Mouse (Mus musculus) megakaryocyte, embryonic 14.5 days (primary cell): ENCODE measurements around the gene Arhgef3. TPM values are rescaled to one million over a fixed set of nuclear protein-coding genes. Genes with fewer than 3 reads are reported as not detected.
A peak's percentile ranks its signal among the peaks of the same experiment; 100 is the strongest.

ENCODE experiments used
- H3K27me3 ChIP-seq: replicated peaks from 2 replicates; pipeline ENCODE3; 2012; ENCODE audit warnings: inconsistent platforms
- H3K36me3 ChIP-seq: replicated peaks from 2 replicates; pipeline ENCODE3; 2012; ENCODE audit warnings: low read length, inconsistent platforms, mixed read lengths
- H3K4me1 ChIP-seq: 2 replicates; pipeline ENCODE4 v1.6.1; 2012; ENCODE audit warnings: inconsistent platforms
- H3K4me3 ChIP-seq: replicated peaks from 2 replicates; pipeline ENCODE3; 2012; ENCODE audit warnings: moderate library complexity, mild to moderate bottlenecking, inconsistent platforms
- H3K9me3 ChIP-seq: 2 replicates; pipeline ENCODE4 v1.6.1; 2012; ENCODE audit warnings: inconsistent platforms
- FLI1 ChIP-seq: IDR thresholded peaks from 2 replicates; pipeline ENCODE4 v1.6.1; 2012; ENCODE audit warnings: low read length, inconsistent platforms, mixed read lengths
- GATA1 ChIP-seq: IDR thresholded peaks from 3 replicates; pipeline ENCODE4 v1.6.1; 2012; ENCODE audit warnings: mixed read lengths, low read length, inconsistent platforms, borderline replicate concordance
- polyA plus RNA-seq: library from polyadenylated mRNA; stranded (reverse); fragments of >175 nt; gene quantifications from 2 replicates; pipeline ENCODE4 v1.2.3, GENCODE M21; 2012; ENCODE audit warnings: low replicate concordance; ENCODE audit not compliant: insufficient read depth

Gene Arhgef3
- polyA plus RNA-seq, 1 experiment: 6.7 TPM

DNA sequence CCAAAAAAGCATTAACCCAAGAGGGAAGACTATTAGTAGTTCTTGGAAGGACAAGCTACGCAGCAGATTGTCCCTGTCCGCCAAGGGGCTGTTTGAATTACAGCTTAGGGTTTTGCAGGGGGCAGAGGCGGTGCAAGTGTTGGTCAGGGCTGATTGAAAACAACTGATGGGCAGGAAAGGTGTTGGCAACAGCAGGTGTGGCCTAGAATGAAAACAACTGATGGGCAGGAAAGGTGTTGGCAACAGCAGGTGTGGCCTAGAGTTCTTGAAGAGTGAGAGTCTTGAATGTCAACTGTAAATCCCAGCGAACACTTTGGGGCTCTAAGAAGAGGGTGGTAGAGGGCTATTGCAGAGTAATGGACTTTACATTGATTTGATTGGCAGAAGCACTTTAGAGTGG, 241.2 kb downstream of the Arhgef3 start:
- Histone ChIP-seq H3K4me1 (peaks cover 92% of the 10 kb centered on the region), H3K4me3 (no peak overlapping the region), H3K36me3 (peaks cover 55% of the 10 kb centered on the region), H3K9me3 (no peaks in the 10 kb centered on the region), H3K27me3 (no peaks in the 10 kb centered on the region)
- TF ChIP-seq GATA1 (no peak), FLI1 (no peak)

DNA sequence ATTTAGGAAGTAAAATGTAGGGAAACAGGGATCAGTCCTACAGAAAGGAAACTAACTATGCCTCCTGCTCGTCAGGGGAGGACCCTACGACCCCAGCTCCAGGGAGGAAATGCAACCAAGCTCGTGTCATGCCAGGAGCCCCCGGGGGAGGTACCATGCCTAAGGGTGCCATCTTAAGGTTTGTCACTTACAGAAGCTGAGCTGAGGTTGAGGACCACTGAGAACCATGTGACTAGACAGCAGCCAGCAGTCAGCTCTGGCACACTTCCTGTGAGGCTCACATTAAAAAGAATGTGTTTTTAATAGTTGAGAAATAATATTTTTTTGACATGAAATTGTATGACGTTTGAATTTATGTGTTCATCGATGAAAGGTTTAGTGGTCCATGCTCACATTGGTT, 242.4 kb downstream of the Arhgef3 start:
- H3K36me3 ChIP-seq: peaks cover 67% of the 10 kb centered on the region
- TF ChIP-seq GATA1 (no peak), FLI1 (no peak)
- no peaks in the 10 kb centered on the region for H3K9me3 ChIP-seq
- H3K27me3 ChIP-seq: no peaks in the 10 kb centered on the region
- peaks cover 92% of the 10 kb centered on the region for H3K4me1 ChIP-seq
- H3K4me3 ChIP-seq: no peak overlapping the region

DNA sequence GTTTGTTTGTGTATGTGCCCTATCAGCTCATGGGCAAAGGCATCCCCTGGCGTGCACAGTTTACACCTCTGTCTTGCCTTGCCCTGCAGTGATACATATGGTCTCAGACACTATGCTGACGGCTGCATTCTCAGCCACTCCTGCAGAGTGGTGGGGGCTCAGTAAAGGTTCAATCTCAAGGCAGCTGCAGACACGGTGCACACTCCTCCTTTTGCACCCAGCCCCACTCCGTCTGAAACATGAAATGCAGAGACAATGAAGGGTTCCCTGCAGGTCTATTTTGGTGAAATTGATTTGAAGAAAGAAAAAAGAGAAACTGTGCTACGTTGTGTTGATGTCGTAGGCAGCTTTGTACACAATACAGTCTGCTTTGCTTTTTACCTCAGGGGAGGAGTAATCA, 243.5 kb downstream of the Arhgef3 start:
- Histone ChIP-seq H3K4me1 (peaks cover 92% of the 10 kb centered on the region), H3K4me3 (no peak overlapping the region), H3K9me3 (no peaks in the 10 kb centered on the region), H3K27me3 (no peaks in the 10 kb centered on the region), H3K36me3 (peaks cover 69% of the 10 kb centered on the region)
- TF ChIP-seq GATA1: no peak
- TF ChIP-seq FLI1: no peak

DNA sequence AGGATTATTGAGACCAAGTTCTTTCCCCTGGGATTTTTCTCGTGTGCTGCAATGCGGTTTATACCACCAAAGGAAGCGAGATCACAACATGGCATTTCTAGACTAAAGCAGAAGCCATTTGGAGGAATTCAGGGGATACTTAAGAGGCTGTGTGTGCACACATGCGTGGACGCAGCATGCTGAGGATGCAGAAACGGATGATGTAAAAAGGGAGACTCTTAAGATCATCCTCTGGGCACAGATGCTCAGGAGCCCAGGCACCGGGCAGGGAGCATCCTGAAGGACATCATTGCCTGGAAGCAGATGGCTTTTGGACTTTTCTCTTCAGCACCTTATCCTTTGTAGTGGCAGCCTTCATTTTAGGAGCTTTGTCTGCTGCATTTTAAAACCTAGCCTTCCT, 246.2 kb downstream of the Arhgef3 start:
- Histone ChIP-seq H3K9me3 (no peaks in the 10 kb centered on the region), H3K36me3 (peaks cover 72% of the 10 kb centered on the region), H3K4me1 (peaks cover 86% of the 10 kb centered on the region), H3K27me3 (no peaks in the 10 kb centered on the region), H3K4me3 (no peak overlapping the region)
- TF ChIP-seq GATA1: no peak
- TF ChIP-seq FLI1: no peak

DNA sequence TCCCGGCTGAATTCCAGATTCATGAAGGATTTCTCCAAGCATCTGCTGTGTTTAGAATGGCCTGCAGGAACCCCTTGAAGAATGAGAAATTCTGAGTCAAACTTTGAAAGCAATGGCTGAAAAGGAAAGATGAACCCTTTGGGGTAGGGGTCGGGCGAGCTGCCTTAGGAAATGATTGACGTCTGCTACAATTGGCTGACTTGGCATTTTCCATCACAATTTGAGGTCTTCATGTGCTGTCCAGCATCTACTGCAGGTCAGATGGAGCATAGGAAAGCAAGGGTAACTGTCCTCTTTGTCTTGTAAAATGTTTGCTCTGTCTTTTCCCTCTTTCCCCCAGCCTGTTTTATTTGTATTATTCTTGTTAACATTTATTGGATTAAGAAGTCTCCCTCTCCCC, 246.8 kb downstream of the Arhgef3 start:
- Histone ChIP-seq H3K4me3 (no peak overlapping the region), H3K36me3 (peaks cover 75% of the 10 kb centered on the region), H3K27me3 (no peaks in the 10 kb centered on the region), H3K9me3 (no peaks in the 10 kb centered on the region), H3K4me1 (peaks cover 86% of the 10 kb centered on the region)
- TF ChIP-seq GATA1 (no peak), FLI1 (no peak)

DNA sequence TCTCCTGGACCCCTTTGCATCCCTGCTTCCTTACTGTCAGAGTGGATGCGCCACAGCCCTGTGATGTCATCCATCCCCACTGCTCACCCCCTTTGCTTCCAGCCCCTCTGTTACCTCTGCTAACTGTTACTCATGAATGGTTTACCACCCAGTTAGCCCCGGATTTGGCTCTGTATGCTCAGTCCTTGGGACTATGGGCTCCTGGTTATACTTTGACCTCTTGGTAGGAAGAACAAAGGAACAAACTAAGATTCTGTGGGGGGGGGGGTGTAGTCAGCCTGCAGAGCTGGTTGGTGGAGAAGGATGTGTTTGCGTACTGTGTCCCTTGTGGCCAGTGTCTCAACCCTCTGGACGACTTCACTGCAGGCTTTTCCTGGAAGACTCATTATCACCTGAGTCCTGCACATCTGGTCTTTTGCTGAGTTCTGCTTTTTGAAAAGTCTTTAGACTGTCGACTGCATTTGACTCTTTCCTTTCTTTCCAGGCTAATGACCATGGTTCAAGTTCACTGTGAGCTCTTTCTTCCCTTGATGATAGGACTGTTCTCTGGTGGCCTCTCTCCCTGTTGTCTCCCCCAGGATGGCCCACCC, 250.1 kb downstream of the Arhgef3 start:
- H3K27me3 ChIP-seq: no peaks in the 10 kb centered on the region
- TF ChIP-seq GATA1 (no peak), FLI1 (no peak)
- H3K36me3 ChIP-seq: peaks cover 81% of the 10 kb centered on the region
- peaks cover 94% of the 10 kb centered on the region for H3K4me1 ChIP-seq
- H3K4me3 ChIP-seq: no peak overlapping the region
- H3K9me3 ChIP-seq: no peaks in the 10 kb centered on the region

DNA sequence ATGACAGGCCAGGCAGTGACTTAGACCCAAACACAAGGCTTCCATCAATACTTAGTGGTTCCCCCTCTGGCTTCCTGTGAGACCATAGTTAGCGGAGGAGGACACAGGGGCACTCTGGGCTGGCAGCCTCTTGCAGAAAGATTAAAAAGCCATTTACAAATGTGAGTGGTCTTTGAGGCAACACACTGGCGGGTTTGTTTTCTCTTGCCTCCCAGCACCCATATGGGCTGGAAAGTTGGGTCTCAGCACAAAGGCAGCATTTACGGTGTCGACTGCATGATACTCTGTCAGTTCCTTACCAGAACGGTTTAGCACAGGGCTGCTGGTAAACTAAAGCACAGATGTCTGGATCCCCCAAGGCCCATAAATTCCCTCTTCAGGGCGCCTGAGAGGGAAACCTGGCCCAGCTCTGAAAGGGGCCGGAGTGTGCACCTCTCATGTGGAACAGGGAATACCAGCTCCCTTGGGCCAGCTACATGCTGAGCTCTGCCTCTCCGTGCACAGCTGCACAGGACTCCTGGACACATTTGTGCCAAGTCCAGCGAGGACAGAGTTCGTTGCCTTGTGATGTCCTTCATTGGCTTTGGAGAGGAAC, 252.5 kb downstream of the Arhgef3 start:
- Histone ChIP-seq H3K27me3 (no peaks in the 10 kb centered on the region), H3K4me3 (peak overlapping the region; percentile 71), H3K36me3 (peaks cover 85% of the 10 kb centered on the region), H3K4me1 (peaks cover 93% of the 10 kb centered on the region), H3K9me3 (no peaks in the 10 kb centered on the region)
- TF ChIP-seq GATA1 (no peak), FLI1 (no peak)

DNA sequence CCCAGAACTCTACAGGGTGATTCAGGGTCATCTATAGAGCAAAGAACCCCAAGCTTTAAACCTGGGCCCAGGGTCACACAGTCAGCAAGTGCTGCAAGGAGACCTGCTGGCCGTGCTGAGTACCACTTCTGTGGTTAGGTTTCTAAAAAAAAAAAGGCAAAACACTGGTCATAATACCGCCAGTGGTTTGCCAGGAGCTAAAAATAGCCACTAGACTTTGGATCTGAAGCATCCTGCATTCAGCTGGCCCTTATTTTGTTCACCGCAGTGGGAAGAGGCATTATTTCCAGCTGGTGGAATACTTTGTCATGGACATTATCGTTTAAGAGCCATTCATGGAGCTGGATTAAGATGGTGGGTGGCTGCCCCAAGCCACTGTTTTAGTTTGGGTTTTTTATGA, 253.9 kb downstream of the Arhgef3 start:
- H3K9me3 ChIP-seq: no peaks in the 10 kb centered on the region
- no peaks in the 10 kb centered on the region for H3K27me3 ChIP-seq
- peaks cover 83% of the 10 kb centered on the region for H3K36me3 ChIP-seq
- peaks cover 90% of the 10 kb centered on the region for H3K4me1 ChIP-seq
- TF ChIP-seq FLI1 (no peak), GATA1 (no peak)
- H3K4me3 ChIP-seq: no peak overlapping the region

DNA sequence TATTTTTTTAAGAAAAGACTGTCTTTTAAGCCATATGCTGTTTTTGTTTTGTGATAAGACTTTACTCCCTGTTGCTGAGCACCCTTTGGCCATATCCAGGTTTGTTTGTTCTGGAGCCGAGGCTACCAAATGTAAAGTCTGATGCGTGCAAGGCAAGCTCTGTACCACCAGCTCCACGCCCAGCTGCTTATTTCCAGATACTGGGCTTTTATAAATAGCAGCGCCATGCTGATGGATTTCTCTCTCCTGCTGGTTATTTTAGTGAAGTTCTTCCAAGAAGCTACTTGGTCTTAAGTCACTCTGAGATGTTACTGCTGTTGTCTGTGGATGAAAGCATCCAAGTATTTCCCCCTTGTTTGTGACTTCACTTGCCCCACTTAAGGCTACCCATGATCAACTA, 254.8 kb downstream of the Arhgef3 start:
- no peak for TF ChIP-seq GATA1
- no peak for TF ChIP-seq FLI1
- no peaks in the 10 kb centered on the region for H3K9me3 ChIP-seq
- H3K36me3 ChIP-seq: peaks cover 83% of the 10 kb centered on the region
- no peak overlapping the region for H3K4me3 ChIP-seq
- peaks cover 84% of the 10 kb centered on the region for H3K4me1 ChIP-seq
- no peaks in the 10 kb centered on the region for H3K27me3 ChIP-seq

DNA sequence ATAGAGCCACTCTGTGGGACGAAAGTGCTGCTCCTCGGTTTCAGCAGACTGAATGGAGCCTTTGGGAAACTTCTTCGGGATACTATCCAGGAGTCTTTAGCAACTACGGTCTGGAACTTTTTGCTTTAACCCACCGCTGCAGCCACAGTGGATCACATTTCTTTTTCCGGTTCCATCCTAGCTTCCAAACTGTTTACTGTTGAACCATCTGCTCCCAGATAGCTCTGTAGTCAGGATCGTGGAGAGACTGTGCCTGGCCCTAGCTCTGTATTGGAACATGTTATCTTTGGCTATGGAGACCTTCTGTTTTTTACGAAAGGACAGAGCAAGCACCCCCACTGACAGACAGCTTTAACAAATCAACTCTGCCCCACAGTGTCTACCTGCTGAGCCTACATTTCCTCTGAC, 257.0 kb downstream of the Arhgef3 start:
- TF ChIP-seq FLI1 (no peak), GATA1 (no peak)
- H3K9me3 ChIP-seq: no peaks in the 10 kb centered on the region
- H3K4me3 ChIP-seq: no peak overlapping the region

DNA sequence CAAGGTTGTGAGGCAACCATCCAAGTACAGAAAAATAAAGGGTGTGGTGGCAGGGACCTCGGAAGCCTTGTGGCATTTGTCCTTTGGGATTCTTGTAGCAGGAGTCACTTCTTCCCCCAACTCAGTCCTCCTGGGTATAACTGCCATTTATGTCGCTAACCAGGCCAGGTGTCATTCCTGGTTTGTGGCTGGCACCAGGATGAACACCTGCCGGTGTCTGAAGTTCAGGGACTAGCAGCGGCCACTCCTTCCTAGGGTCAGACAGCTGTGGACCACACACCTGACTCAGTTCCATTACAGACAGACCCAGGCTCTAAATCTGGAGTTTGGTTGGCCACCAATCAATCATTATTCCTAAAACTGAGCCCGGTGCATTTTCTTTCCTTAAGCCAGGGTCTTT, 258.8 kb downstream of the Arhgef3 start:
- Histone ChIP-seq H3K27me3 (no peaks in the 10 kb centered on the region), H3K36me3 (peaks cover 59% of the 10 kb centered on the region), H3K4me1 (peaks cover 62% of the 10 kb centered on the region), H3K9me3 (no peaks in the 10 kb centered on the region), H3K4me3 (no peak overlapping the region)
- TF ChIP-seq FLI1: no peak
- no peak for TF ChIP-seq GATA1

More for the DNA sequence above, 257.0 kb downstream of the Arhgef3 start:
- Histone ChIP-seq H3K27me3 (no peaks in the 10 kb centered on the region), H3K4me1 (peaks cover 68% of the 10 kb centered on the region), H3K36me3 (peaks cover 74% of the 10 kb centered on the region)
